Mouse (Mus musculus) heart, postnatal 0 days (tissue): ENCODE measurements around the gene Gpr162. TPM values are rescaled to one million over a fixed set of nuclear protein-coding genes. Genes with fewer than 3 reads are reported as not detected.

Source experiments
- ATAC-seq: fragments of 200-750 bp; cut with Nextera tagmentation; 2 replicates; pipeline ENCODE4 v1.8.0; 2017; ENCODE audit warnings: low read depth, moderate number of reproducible peaks, moderate library complexity; ENCODE audit not compliant: insufficient read depth
- DNase-seq: peaks from one replicate; pipeline ENCODE4 v3.0.0-alpha.2; 2016; ENCODE audit warnings: low spot score
- H3K27ac ChIP-seq: fragments of 300-500 bp; sonication (generic); 2 replicates; pipeline ENCODE4 v1.5.1; 2014; ENCODE audit warnings: low read depth, mild to moderate bottlenecking
- H3K27me3 ChIP-seq: fragments of 300-500 bp; sonication (generic); 2 replicates; pipeline ENCODE4 v1.6.1; 2014; ENCODE audit warnings: low read length, mixed read lengths; ENCODE audit not compliant: control insufficient read depth, insufficient read depth
- H3K36me3 ChIP-seq: fragments of 300-500 bp; sonication (generic); replicated peaks from 2 replicates; pipeline ENCODE4 v1.6.1; 2014; ENCODE audit warnings: low read length, mixed read lengths; ENCODE audit not compliant: control insufficient read depth, insufficient read depth
- H3K4me1 ChIP-seq: fragments of 300-500 bp; sonication (generic); 2 replicates; pipeline ENCODE4 v1.6.1; 2014; ENCODE audit warnings: antibody characterized with exemption; ENCODE audit not compliant: control insufficient read depth, insufficient read depth
- H3K4me2 ChIP-seq: fragments of 300-500 bp; sonication (generic); 2 replicates; pipeline ENCODE4 v1.6.1; 2014; ENCODE audit warnings: low read depth, mild to moderate bottlenecking, low read length, moderate library complexity
- H3K4me3 ChIP-seq: fragments of 300-500 bp; sonication (generic); 2 replicates; pipeline ENCODE4 v1.5.1; 2014; ENCODE audit warnings: low read depth, low read length
- H3K9ac ChIP-seq: fragments of 300-500 bp; sonication (generic); replicated peaks from 2 replicates; pipeline ENCODE4 v1.6.1; 2014; ENCODE audit warnings: low read depth, low read length, mixed read lengths
- H3K9me3 ChIP-seq: fragments of 300-500 bp; sonication (generic); replicated peaks from 2 replicates; pipeline ENCODE4 v1.6.1; 2016; ENCODE audit warnings: low read length; ENCODE audit not compliant: control insufficient read depth
- CTCF ChIP-seq: IDR thresholded peaks from 2 replicates; pipeline ENCODE4 v1.5.1; 2016; ENCODE audit warnings: antibody characterized with exemption, control low read depth, low read depth
- EP300 ChIP-seq: IDR thresholded peaks from 2 replicates; pipeline ENCODE4 v1.6.1; 2016; ENCODE audit warnings: antibody characterized with exemption, low read depth
- WGBS: fragments of 180-500 bp; shearing (Covaris S2); extraction: QIAGEN DNeasy Blood & Tissue Kit; methylation state at CpG from one replicate; pipeline ENCODE4 v1.1.7; 2014; 5-methylcytosine and 5-hydroxymethylcytosine counted together
- polyA plus RNA-seq: library from polyadenylated mRNA; unstranded; fragments of >200 nt; fragmentation: Nextera tagmentation; extraction: Ambion mirVana; gene quantifications from 2 replicates; pipeline ENCODE4 v1.2.1, GENCODE M21; 2015
- total RNA-seq: library from RNA; depleted of rRNA; stranded (reverse); fragments of >200 nt; gene quantifications from 2 replicates; pipeline ENCODE4 v1.2.3, GENCODE M21; 2014; ENCODE audit warnings: low replicate concordance; rRNA removed

Gpr162 gene
- total RNA-seq: 2.9 and 9.7 TPM in 2 replicates
- polyA plus RNA-seq: 1.2 and 1.5 TPM in 2 replicates

DNA sequence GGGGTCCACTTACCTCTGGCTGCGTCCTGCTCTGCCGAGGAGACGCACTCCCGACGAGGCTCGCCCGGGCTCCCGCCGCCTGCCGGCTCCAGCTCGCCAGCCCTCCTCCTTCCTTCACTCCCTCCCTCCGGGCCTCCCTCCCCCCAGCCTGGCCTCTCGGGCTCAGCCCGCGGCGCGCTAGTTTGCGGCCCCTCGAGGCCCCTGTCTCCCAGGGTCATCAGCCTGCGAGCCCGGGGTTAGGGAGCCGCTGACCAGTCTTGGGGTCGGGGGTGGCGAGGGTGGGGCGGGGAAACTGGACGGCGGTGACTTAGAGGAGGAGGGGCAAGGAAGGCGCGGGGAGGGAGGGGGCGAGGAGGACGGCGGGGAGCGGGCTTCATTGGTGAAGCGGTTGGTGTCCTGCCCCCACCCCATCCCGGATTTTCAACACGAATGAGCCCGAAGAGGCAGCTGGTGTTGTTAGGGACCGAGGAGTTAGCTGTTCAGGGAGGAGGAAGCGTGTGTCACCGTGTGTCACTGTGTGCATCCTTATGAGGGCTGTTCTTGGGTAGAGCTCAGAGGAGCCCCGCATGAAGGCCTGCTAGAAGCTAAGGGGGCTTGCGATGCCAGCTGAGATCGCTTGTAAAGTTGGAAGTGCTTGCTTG, at the start of gene Gpr162:
Gene Gpr162, minus strand, starts transcription at position 326 of the 641 bp plus-strand sequence.
- Histone ChIP-seq H3K4me1 (peaks cover 11% of the 10 kb centered on the region; the same call in 1 of the 2 replicates), H3K4me3 (peak within 1 kb of the TSS; percentile 49), H3K9ac (peak within 1 kb of the TSS; percentile 54), H3K36me3 (no peaks in the 10 kb centered on the region), H3K9me3 (no peaks in the 10 kb centered on the region), H3K27me3 (peaks cover 22% of the 10 kb centered on the region), H3K4me2 (peak within 1 kb of the TSS; percentile 97), H3K27ac (peak within 1 kb of the TSS; percentile 61; the same call in 1 of the 2 replicates)
- peak; percentile 58 for DNase-seq
- ATAC-seq: peak; percentile 49
- TF ChIP-seq CTCF (no peak), EP300 (no peak)
- 2% methylated on average over 30 of the region's 43 CpGs for WGBS

DNA sequence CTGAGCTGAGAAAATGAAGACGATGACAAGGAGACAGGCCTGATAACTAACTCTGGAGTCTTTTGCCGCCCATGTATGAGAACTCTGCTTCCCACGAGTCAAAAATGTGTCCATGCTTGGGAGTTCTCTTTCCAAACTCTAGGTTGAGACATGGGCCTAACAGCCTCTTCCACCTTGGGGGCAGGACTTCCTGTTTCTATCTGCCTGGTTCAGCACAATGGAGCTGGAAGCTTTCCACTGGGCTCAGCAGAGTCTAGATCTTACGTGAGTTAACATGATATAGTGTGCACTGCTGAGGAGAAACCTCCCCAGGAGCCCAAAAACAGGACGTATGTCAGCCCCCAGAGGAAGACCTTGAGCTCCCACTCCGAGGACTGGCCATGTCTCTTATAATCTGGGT, 49.4 kb upstream of the Gpr162 start:
- ATAC-seq (no peak), DNase-seq (no peak)
- Histone ChIP-seq H3K36me3 (peaks cover 22% of the 10 kb centered on the region), H3K4me1 (peaks cover 29% of the 10 kb centered on the region), H3K9ac (no peak overlapping the region), H3K27me3 (peaks cover 6% of the 10 kb centered on the region; the same call in 1 of the 2 replicates), H3K4me3 (no peak overlapping the region), H3K27ac (no peak overlapping the region; the same call in 1 of the 2 replicates), H3K4me2 (no peak overlapping the region), H3K9me3 (no peaks in the 10 kb centered on the region)
- WGBS: 41% methylated on average over 6 of the region's 6 CpGs
- TF ChIP-seq EP300: no peak
- no peak for TF ChIP-seq CTCF

DNA sequence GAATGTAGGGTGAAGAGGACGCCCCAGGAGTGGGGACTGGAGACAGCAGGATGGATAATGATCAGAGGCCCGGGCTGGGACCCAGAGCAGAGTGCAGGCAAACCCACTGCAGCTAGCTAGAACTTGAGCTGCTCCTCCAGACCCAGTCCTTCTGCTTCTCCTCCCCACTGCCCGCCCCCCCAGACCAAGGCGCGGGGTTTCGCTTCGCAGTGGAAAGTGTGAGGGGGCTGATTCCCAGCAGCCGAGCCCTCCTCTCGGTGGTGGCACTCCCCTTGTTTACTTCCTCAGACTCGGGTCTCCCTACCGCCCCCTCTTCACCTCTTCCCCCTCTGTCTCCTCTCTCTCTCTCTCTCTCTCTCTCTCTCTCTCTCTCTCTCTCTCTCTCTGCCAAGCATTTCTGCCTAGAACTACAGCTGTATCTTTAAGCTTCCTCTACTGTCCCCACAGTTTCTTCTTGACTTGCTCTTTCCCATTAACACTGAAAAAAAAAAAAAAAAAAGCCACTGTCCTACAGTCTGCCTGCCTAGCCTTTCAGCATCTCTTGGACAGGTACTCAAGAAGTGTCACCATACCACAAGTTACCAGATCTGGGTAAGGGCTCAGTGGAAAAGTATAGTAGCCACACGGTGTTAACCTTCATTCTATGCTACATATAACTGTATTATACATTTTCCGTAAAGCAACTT, 47.9 kb upstream of the Gpr162 start, which contains the start of gene Lag3:
Gene Lag3, minus strand, starts transcription at position 173 of the 686 bp plus-strand sequence.
- peaks cover 28% of the 10 kb centered on the region for H3K4me1 ChIP-seq

DNA sequence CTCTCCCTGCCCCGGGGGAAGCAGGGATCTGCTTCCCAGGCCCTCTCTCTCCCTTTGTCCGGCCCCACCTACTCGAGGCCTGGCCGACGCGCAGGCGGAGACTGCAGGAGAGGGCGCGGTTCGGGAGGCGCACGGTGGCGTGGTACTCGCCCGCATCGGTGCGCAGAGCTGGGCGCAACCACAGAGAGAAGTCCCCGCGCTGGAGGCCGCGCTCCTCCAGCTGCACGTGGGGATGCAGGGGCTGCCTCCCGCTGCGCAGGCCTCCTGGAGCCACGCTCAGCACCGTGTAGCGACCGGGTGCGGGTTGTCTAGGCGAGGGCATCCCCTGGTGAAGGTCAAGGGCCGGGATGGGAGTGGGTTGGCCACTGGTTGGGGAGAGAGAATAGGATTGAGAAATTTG, 46.2 kb upstream of the Gpr162 start:
- no peak overlapping the region for H3K9ac ChIP-seq
- DNase-seq (no peak), ATAC-seq (0 out of 2 replicates have a peak, but pooled peaks have one; percentile 16)
- 9% methylated on average over 32 of the region's 32 CpGs for WGBS
- no peak overlapping the region for H3K4me3 ChIP-seq
- peaks cover 15% of the 10 kb centered on the region for H3K4me1 ChIP-seq
- H3K4me2 ChIP-seq: peak overlapping the region; percentile 31; the same call in 1 of the 2 replicates
- H3K9me3 ChIP-seq: no peaks in the 10 kb centered on the region
- peaks cover 21% of the 10 kb centered on the region for H3K36me3 ChIP-seq
- no peak for TF ChIP-seq CTCF
- TF ChIP-seq EP300: no peak
- no peak overlapping the region for H3K27ac ChIP-seq
- H3K27me3 ChIP-seq: peaks cover 6% of the 10 kb centered on the region; the same call in 1 of the 2 replicates

More for the DNA sequence above, 47.9 kb upstream of the Gpr162 start, which contains the start of gene Lag3:
- no peak within 1 kb of the TSS for H3K4me2 ChIP-seq
- TF ChIP-seq CTCF (no peak), EP300 (no peak)
- no peak within 1 kb of the TSS for H3K9ac ChIP-seq
- peaks cover 22% of the 10 kb centered on the region for H3K36me3 ChIP-seq
- H3K9me3 ChIP-seq: no peaks in the 10 kb centered on the region
- DNase-seq (peak; percentile 15), ATAC-seq (no peak)
- peaks cover 6% of the 10 kb centered on the region; the same call in 1 of the 2 replicates for H3K27me3 ChIP-seq
- no peak within 1 kb of the TSS for H3K27ac ChIP-seq
- H3K4me3 ChIP-seq: no peak within 1 kb of the TSS
- 24% methylated on average over 12 of the region's 13 CpGs for WGBS

DNA sequence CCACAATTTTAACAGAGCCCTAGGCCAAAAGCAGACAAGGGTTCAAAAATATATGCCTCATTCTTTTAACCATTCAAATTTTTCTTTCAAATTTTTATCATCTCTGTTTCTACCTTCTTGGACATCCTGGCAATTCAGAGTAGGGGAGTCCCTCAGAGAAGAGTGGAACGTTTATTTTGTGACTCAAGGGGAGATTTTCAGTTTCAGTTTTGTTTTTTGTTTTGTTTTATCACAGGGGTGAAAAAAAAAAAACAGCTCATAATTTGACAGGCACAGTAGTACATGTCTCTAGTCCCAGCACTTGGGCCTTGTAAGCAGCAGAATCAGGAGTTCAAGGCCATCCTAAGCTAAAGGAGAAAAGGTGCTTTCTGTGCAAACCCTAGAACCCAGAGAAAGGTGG, 44.0 kb upstream of the Gpr162 start:
- DNase-seq: no peak
- no peak for ATAC-seq
- Histone ChIP-seq H3K4me2 (no peak overlapping the region), H3K36me3 (no peaks in the 10 kb centered on the region), H3K27ac (no peak overlapping the region), H3K27me3 (peaks cover 6% of the 10 kb centered on the region; the same call in 1 of the 2 replicates), H3K4me3 (no peak overlapping the region), H3K4me1 (peaks cover 19% of the 10 kb centered on the region), H3K9ac (no peak overlapping the region), H3K9me3 (no peaks in the 10 kb centered on the region)
- TF ChIP-seq EP300 (no peak), CTCF (no peak)
- 62% methylated on average over 1 of the region's 1 CpGs for WGBS
